Mouse (Mus musculus) adrenal gland, adult 2 months (tissue): ENCODE measurements at regions not wholly inside any gene's neighbourhood (a gene's known extent, or its start where the extent isn't known, plus 50 kb on each side); places are given as distances from the start of the nearest gene placed in this dataset.

ENCODE experiments used
- DNase-seq: peaks from one replicate; pipeline ENCODE4 v3.0.0; 2021

DNA sequence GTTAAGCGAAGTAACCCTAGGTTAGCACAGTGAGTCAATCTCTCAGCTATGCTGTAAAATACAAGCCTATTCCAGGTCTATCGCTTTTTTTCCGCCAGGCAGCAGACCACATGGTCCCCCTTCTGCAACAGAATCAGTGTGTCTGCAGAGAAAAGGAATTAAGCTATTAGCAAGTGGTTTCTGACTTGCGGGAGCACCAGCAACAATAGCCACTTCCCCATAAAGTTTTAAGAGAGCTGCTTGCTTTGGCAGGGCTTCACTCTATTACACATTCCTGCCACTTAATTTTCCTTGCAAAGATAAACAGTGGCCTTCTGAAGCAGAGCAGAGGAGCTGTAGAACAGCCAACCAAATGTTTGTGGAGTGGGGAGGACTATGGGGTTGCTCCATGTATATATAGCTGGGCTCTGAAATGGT is 59.8 kb upstream of the Osmr start:
- no peak for DNase-seq

GRCm38 (mm10) chr15:6941491-6941890 is 66.7 kb upstream of the Osmr start:
- DNase-seq, result no peak

GRCm38 (mm10) chr15:6949236-6949635 is 74.5 kb upstream of the Osmr start:
- DNase-seq, result no peak

DNA sequence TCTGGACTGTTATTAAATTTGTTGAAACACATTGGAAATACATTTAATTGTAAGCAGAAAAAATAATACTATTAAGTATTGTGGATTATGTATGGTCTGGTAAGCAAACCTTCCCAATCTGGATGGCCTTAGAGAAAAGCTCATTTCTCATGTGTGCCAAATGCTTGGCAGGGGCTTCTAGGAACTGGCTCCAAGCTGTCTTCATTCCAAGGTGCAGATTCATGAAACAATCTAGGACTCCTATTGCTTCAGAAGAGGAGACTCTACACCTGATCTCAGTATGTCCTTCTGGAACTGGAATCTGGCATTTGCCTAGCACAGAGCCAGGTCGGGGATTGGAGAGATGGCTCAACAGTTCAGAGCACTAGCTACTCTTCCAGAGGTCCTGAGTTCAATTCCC is 74.9 kb upstream of the Osmr start:
- no peak for DNase-seq

GRCm38 (mm10) chr15:6950503-6950902 is 75.7 kb upstream of the Osmr start:
- no peak for DNase-seq

GRCm38 (mm10) chr15:6953556-6953955 is 78.8 kb upstream of the Osmr start:
- DNase-seq, result no peak

DNA sequence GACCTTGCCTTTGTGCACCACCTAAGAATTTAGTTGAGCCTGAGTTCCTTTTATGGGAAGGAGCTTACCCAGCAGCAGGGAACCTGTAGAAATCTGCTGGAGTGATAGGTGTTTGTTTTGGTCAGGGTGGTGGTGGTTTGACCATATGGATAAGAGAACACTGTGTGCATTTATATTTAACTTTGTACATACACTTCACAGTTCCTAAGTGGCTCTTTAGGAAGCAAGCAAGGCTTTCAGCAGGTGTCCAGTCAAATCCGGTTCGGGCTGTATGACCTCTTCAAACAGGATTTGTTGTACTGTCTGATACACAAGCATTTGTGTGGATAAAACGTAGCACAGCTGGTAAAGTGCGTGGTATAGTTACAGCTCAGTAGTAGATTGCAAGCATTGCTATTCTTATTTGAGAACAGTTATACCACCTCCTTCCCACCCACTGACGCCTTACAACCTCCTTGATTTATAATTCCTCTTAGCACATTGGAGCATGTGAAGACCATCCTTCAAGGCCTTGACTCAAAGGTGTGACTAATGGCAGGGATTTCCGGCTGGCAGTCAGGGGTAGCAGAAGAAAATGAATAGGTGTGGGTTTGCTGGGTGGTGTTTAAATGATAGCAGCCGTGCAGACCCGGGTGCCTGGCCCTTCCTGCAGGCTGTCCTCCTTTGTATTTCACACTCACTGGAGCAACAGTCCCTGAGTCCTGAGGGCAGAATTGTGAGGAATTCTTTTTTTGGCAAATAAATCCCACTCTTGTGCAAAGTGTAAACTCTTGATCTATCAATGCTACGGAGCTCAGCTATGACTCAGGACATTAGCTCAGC is 79.4 kb upstream of the Osmr start:
- no peak for DNase-seq

GRCm38 (mm10) chr15:6959911-6960310 is 85.1 kb upstream of the Osmr start:
- no peak for DNase-seq

DNA sequence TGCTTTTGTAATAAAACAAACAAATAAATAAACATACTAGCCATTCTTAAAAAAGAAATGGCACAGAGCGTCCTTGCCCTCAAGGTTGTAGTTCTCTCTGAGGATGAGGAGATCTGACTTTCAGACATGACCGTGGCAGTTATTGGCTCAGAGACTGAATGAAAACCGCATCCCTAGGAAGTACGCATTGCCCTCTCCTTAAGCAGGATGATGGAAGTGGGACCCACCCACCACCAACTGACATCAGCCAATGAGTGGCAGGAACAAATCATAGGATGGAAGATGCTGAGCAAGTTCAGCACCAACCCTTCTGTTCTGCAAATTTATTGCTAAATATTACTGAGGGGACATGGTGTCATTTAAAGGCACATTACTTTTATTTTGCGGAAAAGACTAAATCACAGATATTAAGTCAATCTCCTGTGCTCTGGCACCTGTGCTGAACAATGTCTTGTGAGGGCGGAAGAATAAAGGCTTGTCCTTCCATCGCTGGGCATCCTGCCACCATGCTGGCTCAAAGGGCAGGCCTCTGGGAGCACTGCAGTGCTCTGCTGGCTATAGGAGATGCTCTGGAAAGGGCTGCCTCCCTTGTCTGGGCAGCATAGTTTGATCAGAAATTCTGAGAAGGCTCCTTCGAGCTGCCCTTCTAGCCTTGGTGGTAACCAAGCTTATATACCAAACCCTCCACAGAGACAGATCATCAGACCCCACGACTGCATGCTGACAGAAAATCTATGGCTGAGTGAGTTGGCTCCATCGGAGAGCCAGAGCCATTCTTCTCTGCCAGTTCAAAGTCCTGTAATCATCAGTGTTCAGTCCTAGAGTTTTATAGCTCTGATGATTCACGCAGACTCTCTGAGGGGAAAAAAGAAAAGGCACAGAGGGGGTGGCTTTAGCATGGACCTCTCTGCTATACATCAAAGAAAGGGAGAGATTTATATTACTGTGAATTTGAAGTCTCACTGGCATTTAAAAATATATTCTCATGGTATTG is 86.3 kb upstream of the Osmr start:
- DNase-seq, result peak; percentile 36

- no peak for DNase-seq
Measured at GRCm38 (mm10) chr15:6964635-6965034, 89.9 kb upstream of the Osmr start.

DNA sequence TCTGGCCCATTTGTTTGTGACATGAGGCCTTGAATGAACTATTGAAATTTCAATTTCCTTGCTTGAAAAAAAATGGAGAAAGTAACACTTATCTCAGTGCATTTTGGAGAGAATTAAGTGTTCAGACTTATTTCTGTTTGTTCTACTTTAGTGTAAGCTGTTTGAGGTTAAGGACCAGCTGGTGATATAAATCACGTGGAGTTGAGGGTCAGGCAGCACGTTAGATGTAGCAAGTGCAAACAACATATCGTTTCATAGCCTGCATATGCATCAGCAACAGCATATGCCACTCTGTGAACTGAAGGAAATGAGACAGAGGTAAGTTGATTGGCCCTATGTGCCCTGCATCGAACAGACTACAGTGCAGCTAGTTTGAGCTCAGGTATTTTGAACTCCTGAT is 90.7 kb upstream of the Osmr start:
- no peak for DNase-seq

- no peak for DNase-seq
Measured at GRCm38 (mm10) chr15:6974410-6974809, 99.6 kb upstream of the Osmr start.

GRCm38 (mm10) chr15:6981430-6981829 is 106.7 kb upstream of the Osmr start:
- no peak for DNase-seq

GRCm38 (mm10) chr15:6983320-6983719 is 107.1 kb upstream of the Lifr start:
- no peak for DNase-seq

- no peak for DNase-seq
Measured at GRCm38 (mm10) chr15:6988187-6988586, 102.2 kb upstream of the Lifr start.

GRCm38 (mm10) chr15:6989094-6989493 is 101.3 kb upstream of the Lifr start:
- DNase-seq, result no peak

- DNase-seq, result no peak
Measured at GRCm38 (mm10) chr15:6993226-6993625, 97.2 kb upstream of the Lifr start.

DNA sequence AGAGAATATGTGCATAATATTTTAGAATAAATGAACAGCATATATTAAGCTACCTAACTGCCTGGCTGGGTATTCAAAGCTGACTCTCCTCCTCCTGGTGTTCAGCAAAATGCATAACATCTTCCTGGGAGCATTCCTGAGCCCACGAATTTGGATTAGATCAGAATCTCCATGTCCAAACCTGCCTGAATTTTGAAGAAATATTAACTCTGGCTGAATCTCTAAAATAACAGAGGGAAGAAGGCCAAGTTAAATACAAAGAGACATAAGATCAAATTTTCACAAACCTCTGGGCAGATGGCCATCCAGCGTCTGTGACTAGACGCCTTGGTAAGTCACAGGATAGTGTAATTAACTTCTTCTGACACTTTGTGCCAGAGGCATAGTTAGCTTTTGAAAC is 95.2 kb upstream of the Lifr start:
- DNase-seq, result no peak

- DNase-seq, result no peak
Measured at GRCm38 (mm10) chr15:6997871-6998270, 92.5 kb upstream of the Lifr start.

DNA sequence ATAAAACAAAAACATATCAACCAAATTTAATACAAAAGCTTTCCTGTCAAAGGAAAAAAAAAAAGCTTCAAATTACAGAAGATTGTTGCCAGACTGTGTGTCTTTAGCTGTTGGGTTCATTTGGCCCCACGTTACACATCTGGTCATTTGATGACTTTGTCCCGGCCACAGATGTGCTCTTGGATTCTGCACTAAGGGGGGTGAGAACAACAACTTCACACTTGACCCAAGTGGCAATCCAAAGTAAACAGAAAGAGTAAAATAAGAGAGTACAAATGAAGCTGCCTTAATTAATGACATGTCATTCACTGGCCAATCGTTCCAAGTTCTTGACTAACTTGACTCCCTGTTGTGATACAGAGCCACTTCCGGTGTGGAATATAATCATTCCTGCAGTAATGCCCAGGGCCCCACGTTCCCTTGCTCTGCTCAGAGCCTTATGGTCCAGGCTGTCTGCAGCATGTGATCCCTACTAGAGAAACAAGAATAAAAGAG is 91.8 kb upstream of the Lifr start:
- no peak for DNase-seq

GRCm38 (mm10) chr15:6999667-7000066 is 90.7 kb upstream of the Lifr start:
- no peak for DNase-seq

GRCm38 (mm10) chr15:7002226-7002625 is 88.2 kb upstream of the Lifr start:
- no peak for DNase-seq

DNA sequence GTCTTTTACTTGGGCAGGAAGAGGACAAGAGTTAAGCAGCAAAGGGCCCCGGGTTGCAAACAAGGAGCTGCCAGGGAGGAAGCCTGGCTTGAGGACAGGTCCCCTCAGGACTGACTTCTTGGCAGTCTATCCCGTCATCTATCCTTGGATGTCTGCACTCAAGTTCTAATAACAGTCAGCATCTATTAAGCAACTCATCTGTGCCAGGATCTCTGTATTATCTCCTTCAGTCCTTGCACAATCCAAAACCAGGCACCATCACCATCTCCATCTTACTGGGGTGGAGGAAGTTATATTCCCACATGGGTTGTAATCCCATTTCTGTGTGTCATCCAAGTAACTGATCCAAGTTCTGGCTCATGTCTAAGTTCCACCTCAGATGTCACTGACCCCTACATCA is 87.1 kb upstream of the Lifr start:
- DNase-seq, result no peak
